Mouse (Mus musculus) thymus, adult 2 months (tissue): Measurements from ENCODE around the gene Xlr5a.

Experiments used
- CTCF ChIP-seq: fragments of 200-500 bp; IDR thresholded peaks from 2 replicates; pipeline ENCODE4 v1.5.1; 2012; ENCODE audit warnings: mild to moderate bottlenecking, control low read depth, low read length, moderate library complexity, borderline replicate concordance; ENCODE audit not compliant: control insufficient read depth, poor library complexity, insufficient read depth; ENCODE audit errors: extremely low read depth
- POLR2A ChIP-seq: fragments of 200-500 bp; IDR thresholded peaks from 2 replicates; pipeline ENCODE4 v1.6.1; 2012; ENCODE audit warnings: mild to moderate bottlenecking, low read length, control low read depth, moderate library complexity; ENCODE audit not compliant: control insufficient read depth, poor library complexity, insufficient read depth; ENCODE audit errors: extremely low read depth

DNA sequence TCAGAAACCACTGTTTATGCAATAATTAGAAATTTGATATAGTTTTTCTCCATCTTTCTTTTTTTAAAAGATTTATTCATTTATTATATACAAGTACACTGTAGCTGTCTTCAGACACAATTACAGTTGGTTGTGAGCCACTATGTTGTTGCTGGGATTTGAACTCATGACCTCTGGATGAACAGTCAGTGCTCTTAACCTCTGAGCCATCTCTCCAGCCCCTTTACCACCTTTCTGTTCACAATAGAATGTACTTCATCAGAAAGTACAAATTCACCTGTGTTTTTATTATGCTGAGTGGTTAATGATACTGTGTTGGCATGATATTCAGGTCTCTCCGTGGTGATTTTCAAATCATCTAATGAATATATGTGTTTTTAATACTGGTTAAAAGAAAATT lies 67.4 kb downstream of the Xlr5a start:
- TF ChIP-seq CTCF (no peak), POLR2A (no peak)
